ENCODE assay signal across 15 mouse cellular contexts in genomic region chr9:109118106-109118505, GRCm38 (mm10). TPM values are rescaled to one million over a fixed set of nuclear protein-coding genes. Genes with fewer than 3 reads are reported as not detected.
A peak's percentile ranks its signal among the peaks of the same experiment; 100 is the strongest.
DNase-seq lines count a peak whose midpoint lies in the region; ATAC-seq and TF ChIP-seq lines count a peak whose summit lies in the region.
"Had no signal": no experiment of that assay in that cellular context is flagged by ENCODE, and none has a peak within 500 bp of the region (broad histone marks: within the 10 kb centered on the region; RNA-seq: fewer than 3 reads in every experiment).

No protein-coding gene starts in this region.

- H3K27me3 ChIP-seq in kidney, embryonic 16.5 days (ENCODE audit: insufficient read depth, low read length): no peaks in the 10 kb centered on the region
- no peaks in the 10 kb centered on the region for H3K27me3 ChIP-seq in thymus, adult 2 months (ENCODE audit: control insufficient read depth, insufficient read depth, low read length)
- H3K27me3 ChIP-seq: midbrain, embryonic 12.5 days; neural tube, embryonic 15.5 days had no signal

- H3K4me1 ChIP-seq in kidney, embryonic 16.5 days (ENCODE audit: insufficient read depth, low read length): no peaks in the 10 kb centered on the region
- H3K4me1 ChIP-seq in thymus, adult 2 months (replicated peaks; ENCODE audit: control insufficient read depth, insufficient read depth, low read length): no peaks in the 10 kb centered on the region
- H3K4me1 ChIP-seq: midbrain, embryonic 12.5 days had no signal

- peak; percentile 65 for DNase-seq in adrenal gland, postnatal 14 days
- DNase-seq in adrenal gland, postnatal 10 days: no peak
- peak; percentile 14 for DNase-seq in kidney, adult 18-20 months
- peak; percentile 6 for DNase-seq in urinary bladder, postnatal 14 days (ENCODE audit: low spot score)
- DNase-seq in urinary bladder, adult 18-20 months (ENCODE audit: low spot score in 2 of 2): no peak
- DNase-seq in layer of hippocampus, adult 11-12 months (ENCODE audit: low spot score): no peak
- no peak for DNase-seq in thymus, adult 2 months

- no peak overlapping the region for H3K27ac ChIP-seq in kidney, embryonic 16.5 days (ENCODE audit: low read length)
- H3K27ac ChIP-seq in thymus, adult 2 months (ENCODE audit: control insufficient read depth, insufficient read depth, low read length): no peak overlapping the region
- H3K27ac ChIP-seq: kidney, postnatal 0 days; midbrain, embryonic 12.5 days; neural tube, embryonic 15.5 days had no signal

- H3K4me3 ChIP-seq in kidney, embryonic 16.5 days (ENCODE audit: low read length): no peak overlapping the region
- no peak overlapping the region for H3K4me3 ChIP-seq in thymus, adult 2 months (ENCODE audit: control insufficient read depth, insufficient read depth, low read length)
- H3K4me3 ChIP-seq: midbrain, embryonic 12.5 days; neural tube, embryonic 15.5 days had no signal

- WGBS in kidney, embryonic 16.5 days: 77% methylated on average over 4 of the region's 4 CpGs
- 93% methylated on average over 4 of the region's 4 CpGs for WGBS in thymus, adult 2 months

- no peak overlapping the region for H3K9ac ChIP-seq in kidney, embryonic 16.5 days (replicated peaks; ENCODE audit: low read length)
- H3K9ac ChIP-seq: midbrain, embryonic 12.5 days; neural tube, embryonic 15.5 days had no signal

- no peak overlapping the region for H3K4me2 ChIP-seq in kidney, embryonic 16.5 days (replicated peaks; ENCODE audit: low read depth, low read length)
- H3K4me2 ChIP-seq: midbrain, embryonic 12.5 days; neural tube, embryonic 15.5 days had no signal

- no peaks in the 10 kb centered on the region for H3K9me3 ChIP-seq in kidney, embryonic 16.5 days (ENCODE audit: low read length)
- H3K9me3 ChIP-seq: G1E; midbrain, embryonic 12.5 days; neural tube, embryonic 15.5 days had no signal

- peaks cover 57% of the 10 kb centered on the region for H3K36me3 ChIP-seq in kidney, embryonic 16.5 days (ENCODE audit: insufficient read depth, low read length)
- H3K36me3 ChIP-seq in thymus, adult 2 months (ENCODE audit: control insufficient read depth, insufficient read depth, low read length): no peaks in the 10 kb centered on the region
- H3K36me3 ChIP-seq: G1E had no signal

- no peak for TF ChIP-seq CTCF in thymus, adult 2 months (IDR thresholded peaks at IDR 0.05; ENCODE audit: borderline replicate concordance, control insufficient read depth, extremely low read depth, insufficient read depth, low read length, poor library complexity)

- TF ChIP-seq POLR2A in thymus, adult 2 months (IDR thresholded peaks at IDR 0.05; ENCODE audit: control insufficient read depth, extremely low read depth, insufficient read depth, low read length, poor library complexity): no peak

- no peak for ATAC-seq in kidney, embryonic 16.5 days (ENCODE audit: low FRiP score, low TSS enrichment)

RNA-seq across cellular contexts. Expression of gene Plxnb1, which starts 22.9 kb away (rescaled TPM):
- 63.8 and 67.0 TPM in 2 replicates for total RNA-seq in adrenal gland, postnatal 14 days (2021)
- 10 to 100 TPM; 46.9 to 69.6 TPM for total RNA-seq in adrenal gland, postnatal 10 days (2021)
- polyA plus RNA-seq in kidney, embryonic 16.5 days (2015; fragmentation: Nextera tagmentation; extraction: Ambion mirVana): 18.9 and 19.8 TPM in 2 replicates
- polyA plus RNA-seq in thymus, adult 2 months (2012; rRNA removed): 22.4 and 25.6 TPM in 2 replicates
- polyA plus RNA-seq: G1E had no signal

RNA-seq across cellular contexts. Expression of gene Tma7, which starts 35.7 kb away (rescaled TPM):
- 326 and 340 TPM in 2 replicates for total RNA-seq in adrenal gland, postnatal 14 days (2021)
- total RNA-seq in adrenal gland, postnatal 10 days (2021): 100 to 1,000 TPM; 336 to 351 TPM
- 494 and 537 TPM in 2 replicates for polyA plus RNA-seq in kidney, embryonic 16.5 days (2015; fragmentation: Nextera tagmentation; extraction: Ambion mirVana)
- polyA plus RNA-seq in thymus, adult 2 months (2012; rRNA removed): 31.4 and 52.2 TPM in 2 replicates

RNA-seq across cellular contexts. Expression of gene Ccdc51, which starts 35.8 kb away (rescaled TPM):
- total RNA-seq in adrenal gland, postnatal 14 days (2021): 15.7 and 17.2 TPM in 2 replicates
- 10 to 100 TPM; 15.7 to 19.4 TPM for total RNA-seq in adrenal gland, postnatal 10 days (2021)
- polyA plus RNA-seq in kidney, embryonic 16.5 days (2015; fragmentation: Nextera tagmentation; extraction: Ambion mirVana): 16.5 and 16.8 TPM in 2 replicates
- 11.7 and 11.9 TPM in 2 replicates for polyA plus RNA-seq in thymus, adult 2 months (2012; rRNA removed)

RNA-seq across cellular contexts. Expression of gene Fbxw21, which starts 43.7 kb away (rescaled TPM):
- not detected in 2 replicates for total RNA-seq in adrenal gland, postnatal 14 days (2021)
- total RNA-seq in adrenal gland, postnatal 10 days (2021): not detected
- not detected in 2 replicates for polyA plus RNA-seq in kidney, embryonic 16.5 days (2015; fragmentation: Nextera tagmentation; extraction: Ambion mirVana)
- not detected in 2 replicates for polyA plus RNA-seq in thymus, adult 2 months (2012; rRNA removed)
- total RNA-seq: hematopoietic stem cell, adult 5-6 weeks; left cerebral cortex, postnatal 36 days had no signal
- polyA plus RNA-seq: cortical plate, adult 2 months; G1E; kidney, postnatal 0 days; midbrain, embryonic 12.5 days; neural tube, embryonic 15.5 days had no signal

RNA-seq across cellular contexts. Expression of gene Atrip, which starts 44.2 kb away (rescaled TPM):
- total RNA-seq in adrenal gland, postnatal 14 days (2021): 14.6 and 16.0 TPM in 2 replicates
- 10 to 100 TPM; 13.8 to 14.2 TPM for total RNA-seq in adrenal gland, postnatal 10 days (2021)
- 26.7 and 30.7 TPM in 2 replicates for polyA plus RNA-seq in kidney, embryonic 16.5 days (2015; fragmentation: Nextera tagmentation; extraction: Ambion mirVana)
- polyA plus RNA-seq in thymus, adult 2 months (2012; rRNA removed): 37.9 and 39.9 TPM in 2 replicates

Comparison
In these comparisons a context has a peak if more than half of its experiments do, and no peak if none do; other contexts are left out.
1. DNase-seq: peak in adrenal gland, postnatal 14 days (single experiment), kidney, adult 18-20 months (single experiment) and urinary bladder, postnatal 14 days (single experiment); none in adrenal gland, postnatal 10 days (single experiment), urinary bladder, adult 18-20 months (0 of 2), layer of hippocampus, adult 11-12 months (single experiment) and thymus, adult 2 months (single experiment).